Comparison of ENCODE assay signal across 15 mouse cellular contexts in the genomic region with DNA sequence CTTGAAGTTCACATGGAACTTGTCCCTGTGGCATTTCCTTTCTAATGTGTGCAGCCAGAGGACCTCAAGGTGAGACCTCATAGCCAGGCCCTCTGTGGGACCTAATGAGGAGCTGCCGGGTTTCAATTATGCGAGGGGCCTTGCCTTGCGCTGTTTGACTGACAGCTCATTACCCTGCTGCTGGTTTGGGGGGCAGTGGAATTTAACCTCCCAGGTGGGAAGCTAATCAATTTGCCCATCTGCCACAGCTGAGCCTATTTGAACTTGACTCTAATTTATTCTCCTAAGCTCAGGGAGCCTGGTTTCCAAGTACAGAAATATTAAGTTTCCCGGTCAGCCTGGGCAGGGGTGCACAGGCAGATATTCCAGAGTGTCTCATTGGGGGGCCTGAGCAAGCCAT.
"Had no signal": no experiment of that assay in that cellular context is flagged by ENCODE, and none has a peak within 500 bp of the region (broad histone marks: within the 10 kb centered on the region; RNA-seq: fewer than 3 reads in every experiment).

No protein-coding gene starts in this region.

- H3K4me3 ChIP-seq: kidney, embryonic 15.5 days; liver, embryonic 13.5 days; lung, embryonic 15.5 days; megakaryocyte, embryonic 14.5 days; myocyte; neural tube, embryonic 15.5 days had no signal

- H3K27ac ChIP-seq: kidney, embryonic 15.5 days; liver, embryonic 13.5 days; lung, embryonic 15.5 days; macrophage; neural tube, embryonic 15.5 days had no signal

- H3K4me1 ChIP-seq: lung, embryonic 15.5 days had no signal

- DNase-seq: kidney, postnatal 14 days; left cerebral cortex, postnatal 4 days; liver; liver, embryonic 13.5 days; liver, postnatal 0 days; lung, postnatal 14 days; right cerebral cortex, adult 18-20 months; right cerebral cortex, postnatal 25 days; thymus, postnatal 4 days had no signal

- H3K4me2 ChIP-seq: kidney, embryonic 15.5 days; liver, embryonic 13.5 days; lung, embryonic 15.5 days; neural tube, embryonic 15.5 days had no signal

- H3K36me3 ChIP-seq: neural tube, embryonic 15.5 days had no signal

- H3K9me3 ChIP-seq: kidney, embryonic 15.5 days; liver, embryonic 13.5 days; lung, embryonic 15.5 days; megakaryocyte, embryonic 14.5 days; neural tube, embryonic 15.5 days had no signal

- ATAC-seq: liver, postnatal 0 days had no signal

- H3K9ac ChIP-seq: kidney, embryonic 15.5 days; liver, embryonic 13.5 days; liver, postnatal 0 days; lung, embryonic 15.5 days; neural tube, embryonic 15.5 days had no signal

- H3K27me3 ChIP-seq: liver, embryonic 13.5 days; lung, embryonic 15.5 days had no signal
